Mouse (Mus musculus) bone marrow macrophage, adult 2 months (primary cell): ENCODE results near the gene Mapk1. TPM values are rescaled to one million over a fixed set of nuclear protein-coding genes. Genes with fewer than 3 reads are reported as not detected.

Experiments used
- H3K27ac ChIP-seq: 2 replicates; pipeline ENCODE4 v1.5.1; 2012; ENCODE audit warnings: low read depth, low read length; ENCODE audit not compliant: insufficient read depth
- H3K4me1 ChIP-seq: 2 replicates; pipeline ENCODE4 v1.6.1; 2012; ENCODE audit warnings: low read length; ENCODE audit not compliant: control insufficient read depth, insufficient read depth
- H3K4me3 ChIP-seq: 2 replicates; pipeline ENCODE4 v1.5.1; 2012; ENCODE audit warnings: mild to moderate bottlenecking, low read length, moderate library complexity; ENCODE audit not compliant: insufficient read depth
- CTCF ChIP-seq: IDR thresholded peaks from 2 replicates; pipeline ENCODE4 v1.5.1; 2012; ENCODE audit warnings: low read depth, mild to moderate bottlenecking, low read length, moderate library complexity
- POLR2A ChIP-seq: IDR thresholded peaks from 2 replicates; pipeline ENCODE4 v1.6.1; 2012; ENCODE audit warnings: mild to moderate bottlenecking, low read depth, low read length, borderline replicate concordance
- polyA plus RNA-seq: library from polyadenylated mRNA; stranded (reverse); fragments of >200 nt; gene quantifications from 2 replicates; pipeline ENCODE4 v1.2.4, GENCODE M21; 2012; ENCODE audit not compliant: missing spikeins, insufficient read depth, insufficient read length

Gene Mapk1
- polyA plus RNA-seq, 1 experiment, result 111 TPM

- H3K27ac ChIP-seq, result peak overlapping the region; percentile 52
- H3K4me1 ChIP-seq, result peaks cover 28% of the 10 kb centered on the region
- TF ChIP-seq CTCF, result no peak
- TF ChIP-seq POLR2A, result no peak
- no peak overlapping the region for H3K4me3 ChIP-seq
Measured at GRCm38 (mm10) chr16:17012583-17012982, 29.4 kb downstream of the Mapk1 start.

- H3K4me1 ChIP-seq, result peaks cover 24% of the 10 kb centered on the region
- H3K4me3 ChIP-seq, result no peak overlapping the region
- H3K27ac ChIP-seq, result no peak overlapping the region
- no peak for TF ChIP-seq POLR2A
- no peak for TF ChIP-seq CTCF
Measured at GRCm38 (mm10) chr16:17015111-17015852, 32.1 kb downstream of the Mapk1 start.

GRCm38 (mm10) chr16:17015853-17016230 lies 32.7 kb downstream of the Mapk1 start:
- H3K4me3 ChIP-seq, result no peak overlapping the region
- H3K27ac ChIP-seq, result no peak overlapping the region
- no peak for TF ChIP-seq POLR2A
- no peak for TF ChIP-seq CTCF
- peaks cover 23% of the 10 kb centered on the region for H3K4me1 ChIP-seq

GRCm38 (mm10) chr16:17018071-17018470 lies 34.9 kb downstream of the Mapk1 start:
- no peak overlapping the region for H3K27ac ChIP-seq
- no peak overlapping the region for H3K4me3 ChIP-seq
- TF ChIP-seq POLR2A (no peak), CTCF (no peak)
- H3K4me1 ChIP-seq, result peaks cover 17% of the 10 kb centered on the region

DNA sequence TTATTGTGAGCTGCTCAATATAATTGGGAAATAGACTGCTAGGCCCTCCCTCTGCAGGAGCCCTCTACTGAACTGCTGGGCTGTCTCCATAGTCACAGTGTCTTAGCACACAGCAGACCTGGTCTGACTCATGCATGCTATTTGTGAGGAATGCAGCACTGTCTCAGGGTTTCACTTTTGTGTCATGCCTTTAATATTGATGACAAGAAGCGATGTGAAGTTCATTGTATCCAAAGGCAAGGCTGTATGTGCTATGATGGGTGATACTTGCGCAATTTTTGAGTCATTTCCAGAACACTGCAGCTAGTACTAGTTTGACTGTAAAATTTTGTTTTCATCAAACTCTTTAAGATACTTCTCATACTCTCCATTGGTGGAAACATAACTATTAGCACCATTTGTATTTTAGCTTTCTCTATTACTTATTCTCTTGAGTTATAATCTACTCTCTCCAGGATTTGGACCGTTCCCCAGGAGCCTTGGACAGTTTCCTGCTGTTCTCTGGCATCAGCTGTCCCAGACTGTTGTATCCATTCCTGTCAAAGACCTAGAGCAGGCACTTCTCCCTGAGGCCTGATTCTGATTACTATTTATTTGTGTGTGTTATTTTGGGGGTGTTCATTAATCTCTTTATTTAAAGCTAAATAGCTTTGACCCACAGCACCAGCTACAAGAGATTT lies 41.4 kb downstream of the Mapk1 start:
- H3K27ac ChIP-seq, result no peak overlapping the region
- peaks cover 16% of the 10 kb centered on the region for H3K4me1 ChIP-seq
- no peak overlapping the region for H3K4me3 ChIP-seq
- TF ChIP-seq CTCF (no peak), POLR2A (no peak)

DNA sequence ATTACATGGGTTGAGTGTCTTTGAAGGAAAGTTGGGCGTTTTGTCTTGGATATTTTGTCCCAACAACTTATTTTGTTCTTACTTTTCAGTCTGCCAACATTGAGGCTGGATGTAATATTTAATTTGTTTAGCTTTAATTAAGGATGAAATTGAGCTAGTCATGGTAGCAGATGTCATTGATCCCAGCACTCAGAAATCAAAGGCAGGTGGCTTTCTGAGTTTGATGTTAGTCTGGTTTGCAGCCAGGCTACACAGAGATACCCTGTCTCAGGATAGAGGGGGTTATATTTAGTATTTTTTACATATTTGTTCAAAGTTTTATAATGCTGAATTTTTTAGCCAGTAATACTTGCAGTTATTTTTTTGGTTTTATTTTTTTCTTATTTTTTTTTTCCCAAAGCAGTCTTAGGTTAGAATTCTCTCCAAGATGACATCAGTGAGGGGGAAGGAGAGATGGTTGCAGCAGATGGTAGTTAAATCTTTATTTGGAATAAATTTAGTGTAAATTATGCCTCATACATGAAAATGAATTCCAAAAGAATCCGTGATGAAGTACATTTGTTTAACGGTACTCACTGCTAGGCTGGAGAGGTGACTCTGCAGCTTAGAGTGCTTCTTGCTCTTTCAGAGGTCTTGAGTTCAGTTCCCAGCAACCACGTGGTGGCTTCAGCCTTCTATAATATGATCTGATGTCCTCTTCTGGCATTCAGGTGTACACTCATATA lies 47.0 kb downstream of the Mapk1 start:
- Histone ChIP-seq H3K4me3 (no peak overlapping the region), H3K4me1 (no peaks in the 10 kb centered on the region), H3K27ac (no peak overlapping the region)
- TF ChIP-seq POLR2A, result no peak
- no peak for TF ChIP-seq CTCF

DNA sequence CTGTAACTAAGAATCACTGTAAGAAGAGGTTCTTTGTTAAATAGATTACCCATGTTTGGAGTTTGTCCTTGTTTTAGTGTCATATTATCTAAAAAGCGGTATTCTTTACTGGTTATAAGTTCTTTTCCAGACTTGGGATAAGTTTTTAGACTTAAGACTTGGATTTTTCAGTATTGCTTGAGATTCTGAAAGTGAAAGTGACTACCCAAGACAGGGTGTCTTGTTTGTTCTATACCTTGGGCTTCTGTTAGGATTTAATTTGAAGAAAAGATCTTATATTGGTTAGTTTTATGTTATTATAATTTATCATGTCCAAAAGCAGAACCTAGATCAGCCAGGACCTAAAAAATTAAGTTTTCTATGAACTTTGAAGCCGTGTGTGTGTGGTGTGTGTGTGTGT lies 50.6 kb downstream of the Mapk1 start:
- Histone ChIP-seq H3K4me1 (peaks cover 3% of the 10 kb centered on the region; the same call in 1 of the 2 replicates), H3K27ac (no peak overlapping the region), H3K4me3 (no peak overlapping the region)
- TF ChIP-seq CTCF, result no peak
- TF ChIP-seq POLR2A, result no peak

DNA sequence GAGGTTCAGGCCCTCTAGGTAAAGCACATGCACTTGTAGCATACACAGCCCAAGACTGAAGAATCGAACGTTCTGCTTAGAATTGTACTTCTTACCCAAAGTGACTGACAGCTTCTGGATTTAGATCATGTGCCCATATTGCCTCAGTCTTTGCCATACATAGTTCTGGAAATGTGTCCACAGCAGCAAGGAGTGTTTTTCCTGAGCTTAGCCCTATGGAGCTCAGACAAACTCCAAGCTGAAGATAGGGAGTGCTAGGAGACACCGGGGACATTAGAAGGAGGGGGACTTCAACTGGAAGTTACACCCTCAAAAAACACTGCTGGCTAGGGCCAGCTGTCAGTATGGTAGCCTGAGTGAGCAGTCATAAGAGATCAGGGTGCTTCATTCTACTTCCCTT lies 57.5 kb downstream of the Mapk1 start:
- H3K4me3 ChIP-seq, result no peak overlapping the region
- no peak for TF ChIP-seq POLR2A
- no peak for TF ChIP-seq CTCF
- no peak overlapping the region for H3K27ac ChIP-seq
- peaks cover 8% of the 10 kb centered on the region; the same call in 1 of the 2 replicates for H3K4me1 ChIP-seq

DNA sequence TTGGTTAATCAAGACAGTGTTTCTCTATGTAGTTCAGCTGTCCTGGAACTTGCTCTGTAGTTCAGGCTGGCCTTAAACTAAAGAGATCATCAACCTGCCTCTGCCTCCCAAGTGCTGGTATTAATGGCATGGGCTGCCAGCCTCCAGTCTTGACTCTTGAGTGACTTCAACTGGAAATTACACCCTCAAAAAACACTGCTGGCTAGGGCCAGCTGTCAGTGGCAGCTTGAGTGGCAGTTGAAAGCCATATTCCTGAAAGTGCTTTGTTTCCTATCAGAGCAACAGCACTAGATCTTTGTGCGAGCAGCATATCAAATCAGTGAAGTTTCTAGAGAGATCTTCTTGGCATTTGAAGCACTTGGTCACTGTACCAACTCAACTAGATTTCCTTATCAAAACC lies 58.2 kb downstream of the Mapk1 start:
- H3K4me1 ChIP-seq, result peaks cover 8% of the 10 kb centered on the region; the same call in 1 of the 2 replicates
- no peak overlapping the region for H3K27ac ChIP-seq
- no peak for TF ChIP-seq CTCF
- TF ChIP-seq POLR2A, result no peak
- no peak overlapping the region for H3K4me3 ChIP-seq

GRCm38 (mm10) chr16:17044320-17044719 lies 61.1 kb downstream of the Mapk1 start:
- peaks cover 4% of the 10 kb centered on the region; the same call in 1 of the 2 replicates for H3K4me1 ChIP-seq
- H3K27ac ChIP-seq, result no peak overlapping the region
- no peak overlapping the region for H3K4me3 ChIP-seq
- no peak for TF ChIP-seq CTCF
- TF ChIP-seq POLR2A, result no peak
